Mouse (Mus musculus): ENCODE data around the gene Serbp1.

The Serbp1 gene

GRCm38 (mm10) chr6:67300300-67300699, 62.3 kb downstream of the Serbp1 start:
- no peak for DNase-seq (ENCODE audit: extremely low read depth, low read depth)

- DNase-seq (ENCODE audit: extremely low read depth, low read depth): no peak
These were observed 62.8 kb downstream of the Serbp1 start for GRCm38 (mm10) chr6:67300710-67301163.

GRCm38 (mm10) chr6:67301230-67301629, 63.3 kb downstream of the Serbp1 start:
- no peak for DNase-seq (ENCODE audit: extremely low read depth, low read depth)

- no peak for DNase-seq (ENCODE audit: extremely low read depth, low read depth)
These were observed 64.5 kb downstream of the Serbp1 start for GRCm38 (mm10) chr6:67302471-67302870.

- no peak for DNase-seq (ENCODE audit: extremely low read depth, low read depth)
These were observed 65.2 kb downstream of the Serbp1 start for GRCm38 (mm10) chr6:67303210-67303609.

GRCm38 (mm10) chr6:67308994-67309393, 71.0 kb downstream of the Serbp1 start:
- peak; percentile 44 for DNase-seq (ENCODE audit: extremely low read depth, low read depth)

- DNase-seq (ENCODE audit: extremely low read depth, low read depth): peak; percentile 68
These were observed 71.8 kb downstream of the Serbp1 start for GRCm38 (mm10) chr6:67309752-67310151.

- DNase-seq (ENCODE audit: extremely low read depth, low read depth): no peak
These were observed 76.7 kb downstream of the Serbp1 start for GRCm38 (mm10) chr6:67314697-67315096.

GRCm38 (mm10) chr6:67317068-67317467, 79.1 kb downstream of the Serbp1 start:
- no peak for DNase-seq (ENCODE audit: extremely low read depth, low read depth)

- no peak for DNase-seq (ENCODE audit: extremely low read depth, low read depth)
These were observed 79.9 kb downstream of the Serbp1 start for GRCm38 (mm10) chr6:67317827-67318338.

- peak; percentile 69 for DNase-seq (ENCODE audit: extremely low read depth, low read depth)
These were observed 80.5 kb downstream of the Serbp1 start for GRCm38 (mm10) chr6:67318451-67318850.

GRCm38 (mm10) chr6:67323788-67324187, 85.8 kb downstream of the Serbp1 start:
- no peak for DNase-seq (ENCODE audit: extremely low read depth, low read depth)

- DNase-seq (ENCODE audit: extremely low read depth, low read depth): peak; percentile 85
These were observed 100.0 kb downstream of the Serbp1 start for GRCm38 (mm10) chr6:67337943-67338342.

- DNase-seq (ENCODE audit: extremely low read depth, low read depth): no peak
These were observed 101.5 kb downstream of the Serbp1 start for GRCm38 (mm10) chr6:67339494-67339893.

All from MEL-GATA-1-ER (cell line).